Mouse (Mus musculus): ENCODE measurements at regions not wholly inside any gene's neighbourhood (a gene's known extent, or its start where the extent isn't known, plus 50 kb on each side); places are given as distances from the start of the nearest gene placed in this dataset.

DNA sequence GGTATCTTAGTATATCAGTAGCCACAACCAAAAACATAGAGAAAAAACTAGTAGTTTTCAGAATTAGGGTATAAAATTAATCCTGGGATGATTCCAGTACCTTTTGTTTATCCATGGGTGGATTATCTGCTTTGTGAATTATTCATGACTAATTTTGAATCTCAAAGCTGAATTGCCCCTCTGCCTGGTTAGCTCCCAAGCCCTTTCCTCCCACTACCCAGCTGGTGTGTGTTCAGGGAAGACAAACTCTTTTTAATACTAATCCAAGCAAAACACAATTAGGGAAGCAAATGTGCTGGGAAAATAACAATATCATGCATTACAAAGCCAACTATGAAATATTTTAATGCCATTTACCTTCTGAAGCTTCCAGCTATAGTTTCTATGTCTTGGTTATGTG, 347.4 kb downstream of the Gm43517 start:
- DNase-seq, result no peak

DNA sequence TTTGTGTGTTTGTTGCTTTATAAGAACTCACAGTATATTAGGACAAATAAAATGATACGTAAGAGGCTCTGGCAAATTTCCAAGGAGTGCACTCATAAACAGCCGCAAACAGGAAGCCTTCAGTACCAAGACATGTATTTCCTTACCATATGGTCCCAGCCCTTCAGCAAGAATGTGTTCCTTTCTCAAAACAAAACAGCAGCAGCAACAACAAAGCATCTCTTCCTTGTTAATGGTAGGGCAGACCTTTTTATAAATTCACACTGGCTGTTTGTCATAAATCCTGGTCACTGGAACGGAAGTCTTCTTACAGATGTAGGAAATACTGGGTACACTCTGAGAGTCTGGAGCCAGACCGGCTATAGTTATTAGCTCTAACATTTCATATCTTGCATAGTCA, 352.1 kb downstream of the Gm43517 start:
- DNase-seq, result peak in 1 of 2 experiments; percentile 4

GRCm38 (mm10) chr12:49739960-49740740, 355.2 kb downstream of the Gm43517 start:
- peak; percentile 50 to 61 for DNase-seq

DNA sequence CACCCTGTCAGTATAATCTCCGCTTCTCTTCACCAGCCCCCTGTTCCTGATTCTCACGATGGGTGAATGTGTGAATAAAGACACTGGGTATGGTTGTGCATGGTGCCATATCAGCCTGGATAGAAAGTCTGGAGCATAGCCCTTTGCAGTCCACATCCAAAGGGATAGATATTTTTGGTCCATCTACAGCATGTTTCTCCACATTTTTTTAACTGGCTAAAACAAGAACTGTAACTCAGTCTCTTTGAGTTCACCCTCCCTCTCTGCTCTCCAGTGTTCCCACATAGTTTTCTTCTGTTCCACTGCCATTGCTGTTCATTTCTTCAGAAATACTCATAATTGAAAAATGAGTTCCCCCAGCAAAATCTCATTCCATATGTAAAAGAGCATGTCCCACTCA, 358.4 kb downstream of the Gm43517 start:
- no peak for DNase-seq

DNA sequence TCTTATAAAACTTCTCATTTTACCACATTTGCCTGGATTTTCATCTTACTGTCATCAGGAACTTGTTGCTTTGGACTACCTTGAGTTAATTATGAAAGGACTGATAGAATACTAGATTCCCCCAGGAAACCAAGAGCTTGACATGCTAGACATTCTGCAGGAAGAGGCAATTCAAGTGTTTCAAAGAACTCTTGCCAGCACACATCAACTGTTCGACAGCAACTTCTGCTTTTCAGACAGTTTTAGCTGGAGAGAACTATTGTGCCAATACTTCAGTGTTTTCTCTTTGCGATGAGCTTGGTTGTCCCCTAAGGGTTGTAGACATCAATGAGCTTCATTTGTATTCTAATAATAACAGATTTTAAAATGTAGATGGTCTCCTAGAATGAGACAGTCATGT, 362.1 kb downstream of the Gm43517 start:
- DNase-seq, result no peak

DNA sequence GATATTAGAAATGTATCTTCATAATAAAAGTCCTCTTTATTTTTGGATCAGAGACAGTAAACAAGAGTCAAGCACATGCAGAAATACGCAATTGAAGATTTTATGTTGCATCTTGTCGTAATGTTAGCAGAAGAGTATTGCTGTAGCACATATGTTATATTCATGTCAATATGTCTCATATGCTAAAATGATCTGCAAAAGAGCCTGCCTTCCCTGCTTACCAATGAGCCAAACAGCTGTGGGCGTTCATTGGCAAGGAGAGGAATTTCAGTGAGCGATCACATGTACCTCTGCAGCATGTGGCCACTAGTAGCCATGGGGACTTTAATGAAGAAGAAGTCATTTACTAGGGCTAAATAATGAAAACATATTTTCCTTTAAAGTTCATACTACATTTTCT, 373.4 kb downstream of the Gm43517 start:
- DNase-seq, result no peak

- no peak for DNase-seq
Observed at GRCm38 (mm10) chr12:49764541-49764940, 379.6 kb downstream of the Gm43517 start.

DNA sequence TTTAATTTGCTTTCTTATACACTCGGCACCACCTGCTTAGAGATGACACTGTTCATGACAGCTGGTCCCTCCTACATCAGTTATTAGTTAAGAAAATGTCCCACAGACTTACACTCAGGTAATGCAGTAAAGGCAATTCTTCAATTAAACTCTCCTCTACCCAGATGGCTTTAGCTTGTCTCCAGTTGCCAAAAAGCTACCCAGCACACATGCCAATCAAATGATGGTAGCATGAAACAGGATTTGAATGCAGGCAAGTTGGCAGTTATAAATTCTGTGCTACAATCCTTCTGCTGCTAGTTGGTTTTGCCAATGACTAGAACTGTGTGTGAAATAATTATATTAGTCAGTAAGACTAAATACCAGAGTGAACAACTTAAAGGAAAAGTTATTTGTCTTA, 423.4 kb downstream of the Gm43517 start:
- peak in 1 of 2 experiments; percentile 9 for DNase-seq

- peak; percentile 9 to 48 for DNase-seq
Observed at GRCm38 (mm10) chr12:49814653-49815052, 429.7 kb downstream of the Gm43517 start.

DNA sequence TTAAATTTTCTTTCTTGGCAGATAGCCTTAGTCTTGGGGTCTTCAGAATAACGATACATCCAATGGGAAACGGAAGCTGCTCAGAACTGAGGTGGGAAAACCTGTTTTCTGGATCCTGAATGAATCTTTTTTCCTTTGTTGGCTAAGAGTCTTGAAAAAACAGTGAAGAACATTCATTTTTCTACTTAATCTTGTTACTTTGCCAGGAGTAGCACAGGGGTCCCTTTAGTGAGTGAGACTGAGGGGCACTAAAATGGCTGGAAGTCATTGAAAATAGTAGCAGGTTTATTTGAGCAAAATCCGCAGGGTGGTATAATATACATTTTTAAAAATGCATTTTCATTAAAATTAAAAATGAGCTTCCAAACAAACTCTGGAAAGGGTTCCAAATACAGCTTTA, 442.8 kb downstream of the Gm43517 start:
- no peak for DNase-seq

DNA sequence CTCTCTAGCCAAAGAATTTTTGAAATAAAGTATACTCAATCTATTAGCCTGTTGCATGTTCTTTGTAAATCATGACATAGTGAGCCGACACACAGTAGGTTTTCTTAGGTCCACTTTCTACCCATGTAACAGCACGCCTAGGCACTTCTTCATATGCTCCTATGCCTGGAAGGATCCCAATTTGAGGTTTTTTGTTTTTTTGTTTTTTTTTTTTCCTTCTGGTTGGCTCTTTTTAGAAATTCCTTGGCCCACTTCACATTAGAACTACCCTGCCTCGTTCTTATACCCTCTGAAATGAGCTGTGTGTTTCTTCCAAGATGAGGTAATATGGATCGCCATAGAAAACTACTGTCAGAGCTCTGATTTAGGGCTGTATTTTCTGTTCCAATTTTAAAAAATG, 443.6 kb downstream of the Gm43517 start:
- DNase-seq, result no peak

DNA sequence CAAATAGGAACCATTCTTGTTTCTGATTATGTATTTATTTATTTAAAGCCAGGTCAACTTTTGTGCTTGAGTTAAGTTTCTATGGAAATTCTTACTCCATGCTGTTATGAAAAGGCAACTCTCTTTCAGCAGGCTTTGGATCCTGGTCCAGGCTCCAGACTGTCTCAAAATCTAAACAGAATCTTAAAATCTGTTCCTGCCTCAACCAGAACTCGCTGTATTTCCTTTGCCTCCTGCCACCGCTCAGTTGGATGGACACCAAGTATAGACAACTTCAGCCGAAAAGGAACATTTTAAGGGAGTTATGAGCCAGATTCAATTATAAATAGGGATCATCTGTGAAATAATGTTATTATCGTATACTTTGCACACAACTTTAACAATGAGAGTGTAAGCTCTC, 445.7 kb downstream of the Gm43517 start:
- no peak for DNase-seq

GRCm38 (mm10) chr12:49832118-49832847, 447.3 kb downstream of the Gm43517 start:
- no peak for DNase-seq

- DNase-seq, result peak in 1 of 2 experiments; percentile 1
Observed at GRCm38 (mm10) chr12:49836282-49837070, 451.5 kb downstream of the Gm43517 start.

DNA sequence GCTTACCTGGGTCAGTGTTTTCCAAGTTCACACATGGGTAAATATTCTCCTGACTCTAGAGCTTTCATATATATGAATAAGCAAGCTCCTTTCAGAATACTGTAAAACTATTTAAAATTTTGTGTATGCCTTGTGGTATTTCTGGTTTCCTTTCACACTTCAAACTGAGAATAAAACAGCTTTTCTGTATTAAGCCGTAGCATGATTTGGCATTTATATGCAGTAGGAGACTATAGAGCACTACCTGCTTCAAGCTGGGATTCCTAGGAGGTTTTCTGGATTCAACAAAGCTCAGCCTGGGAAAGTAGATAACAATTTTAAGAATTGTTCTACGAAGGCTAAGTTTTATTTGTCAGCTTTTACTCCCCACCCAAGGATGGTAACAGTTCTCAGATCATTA, 500.5 kb downstream of the Gm43517 start:
- DNase-seq, result no peak

GRCm38 (mm10) chr12:49887246-49887645, 502.3 kb downstream of the Gm43517 start:
- no peak for DNase-seq

DNA sequence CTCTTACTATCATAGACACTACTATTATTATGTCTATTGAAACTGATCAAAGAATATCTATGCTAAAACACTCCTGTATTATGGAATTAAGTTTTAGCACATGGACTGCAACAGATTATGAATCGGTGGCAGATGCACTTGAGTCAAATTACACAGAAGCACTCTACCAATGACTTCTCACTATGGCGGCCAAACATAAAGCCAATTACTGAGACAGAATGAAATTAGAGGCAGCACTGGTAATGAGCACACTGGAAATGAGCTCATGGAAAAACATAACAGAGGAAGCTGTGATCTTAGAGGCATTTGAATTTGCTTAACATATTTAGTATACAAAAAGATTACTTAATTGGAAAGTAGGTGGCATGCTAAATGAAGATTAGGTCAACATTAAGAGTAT, 512.8 kb downstream of the Gm43517 start:
- DNase-seq, result no peak

GRCm38 (mm10) chr12:49915691-49916090, 530.7 kb downstream of the Gm43517 start:
- no peak for DNase-seq

- no peak for DNase-seq
Observed at GRCm38 (mm10) chr12:49921608-49922007, 536.6 kb downstream of the Gm43517 start.

- no peak for DNase-seq
Observed at GRCm38 (mm10) chr12:49940818-49941217, 555.8 kb downstream of the Gm43517 start.

- no peak for DNase-seq
Observed at GRCm38 (mm10) chr12:49944911-49945627, 560.1 kb downstream of the Gm43517 start.

DNA sequence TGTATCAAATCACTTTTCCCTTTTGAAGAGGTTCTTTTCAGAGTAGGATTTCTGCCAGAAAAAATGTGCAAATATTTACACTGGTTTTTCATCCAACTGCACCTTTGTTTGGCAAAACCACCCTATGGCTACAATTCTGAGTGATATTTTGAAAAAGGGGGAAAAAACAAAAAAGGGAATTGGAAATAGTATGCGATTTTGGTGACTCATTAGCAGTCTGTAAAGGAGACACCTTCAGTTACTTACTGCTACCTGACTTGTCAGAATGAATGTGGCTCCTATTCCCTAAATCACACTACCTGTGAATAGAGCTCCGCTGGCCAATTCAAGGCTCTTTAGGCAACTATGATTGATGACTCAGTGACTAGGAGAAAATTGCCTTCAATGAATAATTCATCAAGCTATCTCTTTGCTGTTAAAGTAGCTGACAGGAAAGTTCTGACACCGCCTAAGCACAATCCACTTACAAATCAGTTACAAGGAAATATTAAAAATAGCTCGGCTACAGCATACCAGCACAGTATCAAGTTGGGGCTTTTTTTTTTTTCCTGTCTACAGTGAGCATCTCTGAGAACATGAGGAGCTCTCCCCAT, 560.8 kb downstream of the Gm43517 start:
- no peak for DNase-seq
